Comparison of ENCODE assay signal across 9 mouse cellular contexts in genomic region chr7:121596401-121596800, GRCm38 (mm10).
DNase-seq lines count a peak whose midpoint lies in the region; ATAC-seq and TF ChIP-seq lines count a peak whose summit lies in the region.
"Had no signal": no experiment of that assay in that cellular context is flagged by ENCODE, and none has a peak within 500 bp of the region (broad histone marks: within the 10 kb centered on the region; RNA-seq: fewer than 3 reads in every experiment).

No protein-coding gene starts in this region.

- H3K4me1 ChIP-seq in heart, postnatal 0 days (ENCODE audit: control insufficient read depth, insufficient read depth): no peaks in the 10 kb centered on the region

- H3K9me3 ChIP-seq in heart, postnatal 0 days (replicated peaks; ENCODE audit: control insufficient read depth, low read length): no peaks in the 10 kb centered on the region

- TF ChIP-seq CTCF in heart, postnatal 0 days (IDR thresholded peaks at IDR 0.05; ENCODE audit: low read depth): no peak

- H3K4me3 ChIP-seq in heart, postnatal 0 days (ENCODE audit: low read depth, low read length): no peak overlapping the region

- no peak overlapping the region for H3K27ac ChIP-seq in heart, postnatal 0 days (ENCODE audit: low read depth)

- 47% methylated on average over 3 of the region's 3 CpGs for WGBS in heart, postnatal 0 days

- peak; percentile 9 for DNase-seq in heart, postnatal 0 days (ENCODE audit: low spot score)
- no peak for DNase-seq in heart, adult 8-10 months (ENCODE audit: low spot score)
- peak; percentile 25 for DNase-seq in lung, postnatal 14 days
- DNase-seq in lung, adult 18-20 months: no peak
- peak; percentile 17 for DNase-seq in brain, adult 2 months (ENCODE audit: low read depth, low spot score)
- no peak for DNase-seq in T-cell, adult 2 months (ENCODE audit: low spot score)
- no peak for DNase-seq in adrenal gland, adult 18-20 months (ENCODE audit: low spot score in 2 of 2)

- H3K27me3 ChIP-seq in heart, postnatal 0 days (ENCODE audit: control insufficient read depth, insufficient read depth, low read length): no peaks in the 10 kb centered on the region

- no peak overlapping the region for H3K9ac ChIP-seq in heart, postnatal 0 days (replicated peaks; ENCODE audit: low read depth, low read length)

- TF ChIP-seq EP300 in heart, postnatal 0 days (IDR thresholded peaks at IDR 0.05; ENCODE audit: low read depth): no peak

- ATAC-seq in heart, postnatal 0 days (ENCODE audit: insufficient read depth, low read depth): no peak
- ATAC-seq in megakaryocyte progenitor cell, adult 5-6 weeks (replicated peaks; ENCODE audit: poor library complexity): peak; percentile 58
- ATAC-seq: intestine, postnatal 0 days had no signal

- H3K36me3 ChIP-seq in heart, postnatal 0 days (replicated peaks; ENCODE audit: control insufficient read depth, insufficient read depth, low read length): no peaks in the 10 kb centered on the region

- no peak overlapping the region for H3K4me2 ChIP-seq in heart, postnatal 0 days (ENCODE audit: low read depth, low read length)

Comparison
In these comparisons a context has a peak if more than half of its experiments do, and no peak if none do; other contexts are left out.
1. DNase-seq: peak in heart, postnatal 0 days (single experiment), lung, postnatal 14 days (single experiment) and brain, adult 2 months (single experiment); none in heart, adult 8-10 months (single experiment), lung, adult 18-20 months (0 of 2), T-cell, adult 2 months (single experiment) and adrenal gland, adult 18-20 months (0 of 2).